8 mouse cellular contexts compared by ENCODE assay signal in genomic region chr4:139624116-139624489, GRCm38 (mm10). TPM values are rescaled to one million over a fixed set of nuclear protein-coding genes. Genes with fewer than 3 reads are reported as not detected.
DNase-seq lines count a peak whose midpoint lies in the region; ATAC-seq and TF ChIP-seq lines count a peak whose summit lies in the region.
"Had no signal": no experiment of that assay in that cellular context is flagged by ENCODE, and none has a peak within 500 bp of the region (broad histone marks: within the 10 kb centered on the region; RNA-seq: fewer than 3 reads in every experiment).

No protein-coding gene starts in this region.

- H3K9ac ChIP-seq in liver, embryonic 13.5 days: peak overlapping the region; percentile 78; the same call in 1 of the 2 replicates

- H3K27me3 ChIP-seq in E14TG2a.4 (ENCODE audit: insufficient read depth, low read length): no peaks in the 10 kb centered on the region
- H3K27me3 ChIP-seq in liver, embryonic 13.5 days: no peaks in the 10 kb centered on the region

- no peak overlapping the region for H3K27ac ChIP-seq in brown adipose tissue, adult 24 weeks (replicated peaks; ENCODE audit: low read depth, low read length)
- H3K27ac ChIP-seq in liver, embryonic 13.5 days: peak overlapping the region; percentile 77

- DNase-seq in kidney, adult 11 months: peak; percentile 88
- no peak for DNase-seq in liver, embryonic 13.5 days
- DNase-seq in natural killer cell, adult 2 months (ENCODE audit: low spot score in 2 of 2): no peak
- no peak for DNase-seq in cerebellum, adult 9-10 months
- no peak for DNase-seq in right cerebral cortex, postnatal 4 days
- DNase-seq: spleen, adult 18-20 months had no signal

- H3K4me2 ChIP-seq in liver, embryonic 13.5 days: peak overlapping the region; percentile 88

- WGBS in liver, embryonic 13.5 days (ENCODE audit: insufficient replicate concordance): 69% methylated on average over 5 of the region's 5 CpGs

- H3K4me3 ChIP-seq in E14TG2a.4 (replicated peaks; ENCODE audit: low read length): peak overlapping the region; percentile 95
- H3K4me3 ChIP-seq in brown adipose tissue, adult 24 weeks (ENCODE audit: insufficient read depth, low read depth, low read length): peak overlapping the region; percentile 81
- peak overlapping the region; percentile 72 for H3K4me3 ChIP-seq in liver, embryonic 13.5 days (replicated peaks)

- H3K9me3 ChIP-seq in E14TG2a.4 (ENCODE audit: low read length): no peaks in the 10 kb centered on the region
- H3K9me3 ChIP-seq in liver, embryonic 13.5 days (replicated peaks): no peaks in the 10 kb centered on the region

- peaks cover 22% of the 10 kb centered on the region for H3K36me3 ChIP-seq in E14TG2a.4 (ENCODE audit: insufficient read depth, low read length)
- peaks cover 4% of the 10 kb centered on the region; the same call in 1 of the 2 replicates for H3K36me3 ChIP-seq in liver, embryonic 13.5 days

- peaks cover 77% of the 10 kb centered on the region for H3K4me1 ChIP-seq in E14TG2a.4 (replicated peaks; ENCODE audit: low read depth, low read length)
- H3K4me1 ChIP-seq in brown adipose tissue, adult 24 weeks (ENCODE audit: control insufficient read depth, insufficient read depth, insufficient read length, low read length): peaks cover 2% of the 10 kb centered on the region; the same call in 1 of the 2 replicates
- H3K4me1 ChIP-seq in liver, embryonic 13.5 days (replicated peaks): peaks cover 51% of the 10 kb centered on the region

- peak; percentile 11; the same call in 1 of the 2 replicates for ATAC-seq in liver, embryonic 13.5 days (ENCODE audit: low read depth)

- TF ChIP-seq CTCF in E14TG2a.4 (conservative IDR thresholded peaks at IDR 0.05; ENCODE audit: low read length): no peak

RNA-seq across cellular contexts. Expression of gene Aldh4a1, which starts 1.4 kb away (rescaled TPM):
- polyA plus RNA-seq in brown adipose tissue, adult 24 weeks (2012; ENCODE audit: insufficient read depth, insufficient read length, missing spikeins): 72.9 and 74.8 TPM in 2 replicates
- 50.2 and 57.3 TPM in 2 replicates for polyA plus RNA-seq in liver, embryonic 13.5 days (2015; fragmentation: Nextera tagmentation; extraction: Ambion mirVana)

RNA-seq across cellular contexts. Expression of gene Gm21969, which starts 21.1 kb away (rescaled TPM):
- not detected in 2 replicates for polyA plus RNA-seq in brown adipose tissue, adult 24 weeks (2012; ENCODE audit: insufficient read depth, insufficient read length, missing spikeins)
- not detected in 2 replicates for polyA plus RNA-seq in liver, embryonic 13.5 days (2015; fragmentation: Nextera tagmentation; extraction: Ambion mirVana)

RNA-seq across cellular contexts. Expression of gene Tas1r2, which starts 29.2 kb away (rescaled TPM):
- not detected in 2 replicates for polyA plus RNA-seq in brown adipose tissue, adult 24 weeks (2012; ENCODE audit: insufficient read depth, insufficient read length, missing spikeins)
- not detected in 2 replicates for polyA plus RNA-seq in liver, embryonic 13.5 days (2015; fragmentation: Nextera tagmentation; extraction: Ambion mirVana)
